Mouse (Mus musculus): ENCODE results near the gene Pigq. TPM values are rescaled to one million over a fixed set of nuclear protein-coding genes. Genes with fewer than 3 reads are reported as not detected.

The Pigq gene
- total and polyA plus RNA-seq, 2 experiments from 2014 or later, result 47.2 to 67.9 TPM

DNA sequence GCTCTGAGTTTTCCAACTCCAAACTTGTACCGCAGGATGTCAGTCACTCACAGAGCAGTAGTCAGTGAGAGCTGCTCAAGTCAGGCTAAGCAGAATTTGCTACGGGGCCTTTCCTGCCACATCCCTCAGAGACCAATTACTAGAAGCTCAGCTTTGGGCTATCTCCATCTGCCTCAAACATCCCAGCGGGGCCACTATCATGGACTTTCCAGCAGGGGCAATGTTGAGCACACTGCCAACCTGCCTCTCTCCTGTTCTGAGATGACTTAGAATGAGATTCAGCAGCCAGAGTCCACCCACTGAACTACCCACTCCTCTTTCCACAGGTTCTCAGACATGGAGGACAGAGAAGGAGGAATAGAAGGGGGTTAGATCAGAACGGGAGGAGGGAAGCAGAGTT, 59.1 kb downstream of the Pigq start:
- H3K4me3 ChIP-seq (ENCODE audit: low read depth, low read length), result no peak overlapping the region
- H3K4me1 ChIP-seq (ENCODE audit: control insufficient read depth, insufficient read depth), result no peaks in the 10 kb centered on the region
- H3K4me2 ChIP-seq (ENCODE audit: low read depth, low read length), result no peak overlapping the region
- peaks cover 38% of the 10 kb centered on the region for H3K36me3 ChIP-seq (replicated peaks; ENCODE audit: control insufficient read depth, insufficient read depth, low read length)
- H3K27me3 ChIP-seq (ENCODE audit: control insufficient read depth, insufficient read depth, low read length), result no peaks in the 10 kb centered on the region
- no peak overlapping the region for H3K27ac ChIP-seq (ENCODE audit: low read depth)
- ATAC-seq (ENCODE audit: insufficient read depth, low read depth) (no peak), DNase-seq (ENCODE audit: low spot score) (no peak)
- TF ChIP-seq CTCF (IDR thresholded peaks at IDR 0.05; ENCODE audit: low read depth) (peak; percentile 30), EP300 (IDR thresholded peaks at IDR 0.05; ENCODE audit: low read depth) (no peak)
- no peak overlapping the region for H3K9ac ChIP-seq (replicated peaks; ENCODE audit: low read depth, low read length)
- WGBS, result 73% methylated on average over 4 of the region's 4 CpGs
- no peaks in the 10 kb centered on the region for H3K9me3 ChIP-seq (replicated peaks; ENCODE audit: control insufficient read depth, low read length)

DNA sequence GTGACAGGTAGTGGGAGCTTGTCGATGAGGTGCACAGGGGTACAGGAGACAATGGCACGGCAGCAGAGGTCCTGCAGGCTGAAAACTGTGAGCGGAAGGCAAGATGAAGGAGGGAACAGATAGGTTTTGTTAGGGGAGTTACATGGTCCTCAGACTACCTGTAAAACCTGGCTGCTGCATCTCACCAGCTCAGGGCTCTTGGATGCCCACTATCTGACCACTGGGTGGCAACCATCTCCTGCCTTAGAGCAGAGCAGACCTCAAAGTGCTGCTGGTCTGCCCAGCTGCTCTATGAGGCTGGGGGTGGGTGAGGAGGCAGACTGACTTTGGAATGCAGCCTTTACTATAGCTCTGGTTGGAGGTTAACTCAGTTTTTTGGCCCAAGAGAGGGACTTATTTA, 60.9 kb downstream of the Pigq start:
- no peak for DNase-seq (ENCODE audit: low spot score)
- H3K4me2 ChIP-seq (ENCODE audit: low read depth, low read length), result no peak overlapping the region
- ATAC-seq (ENCODE audit: insufficient read depth, low read depth), result no peak
- no peak for TF ChIP-seq EP300 (IDR thresholded peaks at IDR 0.05; ENCODE audit: low read depth)
- 0 out of 2 replicates have a peak, but pooled peaks have one; percentile 1 for TF ChIP-seq CTCF (IDR thresholded peaks at IDR 0.05; ENCODE audit: low read depth)
- no peak overlapping the region for H3K27ac ChIP-seq (ENCODE audit: low read depth)
- H3K9me3 ChIP-seq (replicated peaks; ENCODE audit: control insufficient read depth, low read length), result no peaks in the 10 kb centered on the region
- H3K4me1 ChIP-seq (ENCODE audit: control insufficient read depth, insufficient read depth), result no peaks in the 10 kb centered on the region
- H3K9ac ChIP-seq (replicated peaks; ENCODE audit: low read depth, low read length), result no peak overlapping the region
- 98% methylated on average over 3 of the region's 3 CpGs for WGBS
- H3K36me3 ChIP-seq (replicated peaks; ENCODE audit: control insufficient read depth, insufficient read depth, low read length), result peaks cover 28% of the 10 kb centered on the region
- no peaks in the 10 kb centered on the region for H3K27me3 ChIP-seq (ENCODE audit: control insufficient read depth, insufficient read depth, low read length)
- no peak overlapping the region for H3K4me3 ChIP-seq (ENCODE audit: low read depth, low read length)

DNA sequence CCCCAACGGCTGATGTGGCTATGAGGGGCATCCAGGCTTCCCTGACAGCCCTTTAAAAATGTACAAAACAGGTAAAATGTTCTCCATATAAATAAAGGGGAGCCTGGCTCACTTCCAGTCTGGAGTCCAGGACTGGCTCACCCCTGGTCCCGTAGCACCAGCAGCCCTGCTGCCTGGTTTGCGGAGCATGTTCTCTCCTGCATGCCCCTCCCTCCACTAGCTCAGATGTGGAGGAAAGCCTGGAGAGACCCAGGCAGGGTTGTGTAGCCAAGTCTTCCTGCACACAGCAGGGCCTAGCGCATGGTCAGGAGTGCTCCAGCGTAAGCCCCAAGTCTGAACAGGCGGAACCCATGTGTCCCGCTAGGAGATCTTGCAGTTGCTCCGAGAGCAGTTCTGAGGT, 61.5 kb downstream of the Pigq start:
- Histone ChIP-seq H3K4me1 (ENCODE audit: control insufficient read depth, insufficient read depth) (no peaks in the 10 kb centered on the region), H3K4me3 (ENCODE audit: low read depth, low read length) (no peak overlapping the region), H3K9me3 (replicated peaks; ENCODE audit: control insufficient read depth, low read length) (no peaks in the 10 kb centered on the region), H3K27ac (ENCODE audit: low read depth) (no peak overlapping the region), H3K36me3 (replicated peaks; ENCODE audit: control insufficient read depth, insufficient read depth, low read length) (peaks cover 28% of the 10 kb centered on the region), H3K27me3 (ENCODE audit: control insufficient read depth, insufficient read depth, low read length) (no peaks in the 10 kb centered on the region), H3K9ac (replicated peaks; ENCODE audit: low read depth, low read length) (no peak overlapping the region), H3K4me2 (ENCODE audit: low read depth, low read length) (no peak overlapping the region)
- DNase-seq (ENCODE audit: low spot score) (no peak), ATAC-seq (ENCODE audit: insufficient read depth, low read depth) (no peak)
- 91% methylated on average over 8 of the region's 8 CpGs for WGBS
- no peak for TF ChIP-seq EP300 (IDR thresholded peaks at IDR 0.05; ENCODE audit: low read depth)

DNA sequence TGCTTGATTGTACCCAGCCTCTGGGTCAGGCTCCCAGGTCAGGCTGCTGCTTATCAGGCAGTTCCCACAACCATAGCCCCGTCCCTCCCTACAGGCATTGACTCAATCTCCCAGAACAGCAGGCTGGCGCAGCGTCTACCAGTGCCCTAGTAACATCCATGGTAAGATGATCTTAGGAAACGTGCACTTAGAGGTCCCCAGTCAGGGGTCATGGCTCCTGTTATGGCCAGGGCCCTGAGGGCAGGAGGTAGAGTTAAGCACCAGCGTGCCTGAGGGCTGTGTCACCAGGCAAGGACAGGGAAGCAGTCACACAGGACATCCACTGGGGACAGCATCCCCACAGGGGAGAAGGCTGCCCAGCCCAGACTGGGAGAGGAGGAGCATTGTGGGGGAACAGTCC, 62.4 kb downstream of the Pigq start:
- Histone ChIP-seq H3K27ac (ENCODE audit: low read depth) (no peak overlapping the region), H3K4me1 (ENCODE audit: control insufficient read depth, insufficient read depth) (no peaks in the 10 kb centered on the region), H3K27me3 (ENCODE audit: control insufficient read depth, insufficient read depth, low read length) (no peaks in the 10 kb centered on the region), H3K36me3 (replicated peaks; ENCODE audit: control insufficient read depth, insufficient read depth, low read length) (peaks cover 25% of the 10 kb centered on the region), H3K4me3 (ENCODE audit: low read depth, low read length) (no peak overlapping the region), H3K4me2 (ENCODE audit: low read depth, low read length) (no peak overlapping the region), H3K9me3 (replicated peaks; ENCODE audit: control insufficient read depth, low read length) (no peaks in the 10 kb centered on the region), H3K9ac (replicated peaks; ENCODE audit: low read depth, low read length) (no peak overlapping the region)
- TF ChIP-seq CTCF (IDR thresholded peaks at IDR 0.05; ENCODE audit: low read depth), result no peak
- no peak for TF ChIP-seq EP300 (IDR thresholded peaks at IDR 0.05; ENCODE audit: low read depth)
- ATAC-seq (ENCODE audit: insufficient read depth, low read depth), result 0 out of 2 replicates have a peak, but pooled peaks have one; percentile 6
- no peak for DNase-seq (ENCODE audit: low spot score)
- WGBS, result 53% methylated on average over 5 of the region's 5 CpGs

DNA sequence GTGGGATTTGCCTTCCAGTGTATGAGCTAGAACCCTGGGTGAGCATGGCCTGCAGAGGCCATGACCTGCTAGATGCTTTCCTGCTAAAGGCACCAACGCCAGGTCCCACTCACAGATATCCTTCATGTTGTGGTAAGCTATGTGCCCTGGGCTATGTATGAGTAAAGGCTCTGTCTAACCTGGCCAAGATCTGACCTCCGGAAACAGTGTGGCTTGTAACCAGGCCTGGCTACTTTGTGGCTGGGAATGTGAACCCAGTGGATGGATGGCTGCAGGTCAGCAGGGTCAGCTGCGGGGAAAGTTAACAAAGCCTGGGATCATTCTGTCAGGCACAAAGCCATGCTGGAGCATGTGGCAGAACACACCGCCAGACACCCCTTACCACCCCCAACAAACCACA, 63.0 kb downstream of the Pigq start:
- TF ChIP-seq CTCF (IDR thresholded peaks at IDR 0.05; ENCODE audit: low read depth) (no peak), EP300 (IDR thresholded peaks at IDR 0.05; ENCODE audit: low read depth) (no peak)
- no peak overlapping the region for H3K9ac ChIP-seq (replicated peaks; ENCODE audit: low read depth, low read length)
- no peaks in the 10 kb centered on the region for H3K9me3 ChIP-seq (replicated peaks; ENCODE audit: control insufficient read depth, low read length)
- DNase-seq (ENCODE audit: low spot score) (no peak), ATAC-seq (ENCODE audit: insufficient read depth, low read depth) (no peak)
- H3K4me2 ChIP-seq (ENCODE audit: low read depth, low read length), result no peak overlapping the region
- H3K4me3 ChIP-seq (ENCODE audit: low read depth, low read length), result no peak overlapping the region
- 66% methylated on average over 4 of the region's 4 CpGs for WGBS
- H3K4me1 ChIP-seq (ENCODE audit: control insufficient read depth, insufficient read depth), result no peaks in the 10 kb centered on the region
- H3K27ac ChIP-seq (ENCODE audit: low read depth), result no peak overlapping the region
- no peaks in the 10 kb centered on the region for H3K27me3 ChIP-seq (ENCODE audit: control insufficient read depth, insufficient read depth, low read length)
- peaks cover 25% of the 10 kb centered on the region for H3K36me3 ChIP-seq (replicated peaks; ENCODE audit: control insufficient read depth, insufficient read depth, low read length)

DNA sequence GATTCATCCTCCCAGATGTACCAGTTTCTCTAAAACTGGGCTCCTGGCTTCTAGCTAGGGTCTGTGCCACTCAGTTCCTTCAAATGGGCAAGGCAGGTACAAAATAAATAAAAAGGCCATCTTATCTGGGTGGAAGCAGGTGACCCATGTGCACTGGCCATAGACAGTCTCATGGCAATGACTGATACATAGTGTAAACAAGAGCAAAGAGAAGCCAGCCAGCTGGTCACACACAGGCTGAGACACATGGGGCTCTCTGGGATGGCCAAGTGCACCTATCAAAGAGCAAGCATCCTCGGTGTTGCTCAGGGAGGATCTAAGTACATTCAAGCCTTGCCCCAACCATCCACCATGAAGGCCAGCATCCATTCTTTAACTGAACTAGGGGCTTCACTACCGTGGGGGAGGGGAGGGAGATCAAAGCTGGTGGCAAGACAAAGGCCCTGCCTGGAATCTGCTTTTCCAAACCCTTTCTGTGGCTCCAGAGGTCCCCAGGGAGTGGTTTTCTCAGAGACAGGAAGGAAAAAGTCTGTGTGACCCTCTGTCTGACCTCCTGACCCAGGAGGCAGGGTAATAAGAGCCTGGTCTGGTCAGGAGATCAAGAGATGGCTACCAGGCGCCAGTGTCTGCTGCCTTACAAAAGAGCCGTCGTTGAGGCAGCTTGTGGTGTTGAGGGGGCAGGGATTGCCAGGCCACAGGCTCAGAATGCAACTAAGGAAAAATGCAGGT, 63.7 kb downstream of the Pigq start:
- no peaks in the 10 kb centered on the region for H3K27me3 ChIP-seq (ENCODE audit: control insufficient read depth, insufficient read depth, low read length)
- H3K4me2 ChIP-seq (ENCODE audit: low read depth, low read length), result no peak overlapping the region
- H3K27ac ChIP-seq (ENCODE audit: low read depth), result no peak overlapping the region
- peaks cover 25% of the 10 kb centered on the region for H3K36me3 ChIP-seq (replicated peaks; ENCODE audit: control insufficient read depth, insufficient read depth, low read length)
- H3K4me3 ChIP-seq (ENCODE audit: low read depth, low read length), result no peak overlapping the region
- 25% methylated on average over 5 of the region's 5 CpGs for WGBS
- H3K4me1 ChIP-seq (ENCODE audit: control insufficient read depth, insufficient read depth), result peaks cover 5% of the 10 kb centered on the region; the same call in 1 of the 2 replicates
- H3K9me3 ChIP-seq (replicated peaks; ENCODE audit: control insufficient read depth, low read length), result no peaks in the 10 kb centered on the region
- TF ChIP-seq CTCF (IDR thresholded peaks at IDR 0.05; ENCODE audit: low read depth) (no peak), EP300 (IDR thresholded peaks at IDR 0.05; ENCODE audit: low read depth) (no peak)
- DNase-seq (ENCODE audit: low spot score) (no peak), ATAC-seq (ENCODE audit: insufficient read depth, low read depth) (no peak)
- no peak overlapping the region for H3K9ac ChIP-seq (replicated peaks; ENCODE audit: low read depth, low read length)
